Mouse (Mus musculus) liver, adult 2 months (tissue): ENCODE measurements at regions not wholly inside any gene's neighbourhood (a gene's known extent, or its start where the extent isn't known, plus 50 kb on each side); places are given as distances from the start of the nearest gene placed in this dataset.

Source experiments
- DNase-seq: peaks from one replicate; pipeline ENCODE4 v3.0.0-alpha.2; 2011; ENCODE audit warnings: low read depth, low spot score; ENCODE audit errors: extremely low read depth
- H3K27ac ChIP-seq: fragments of 200-500 bp; replicated peaks from 2 replicates; pipeline ENCODE4 v1.5.1; 2012; ENCODE audit warnings: low read depth, mild to moderate bottlenecking, control low read depth, inconsistent platforms, low read length; ENCODE audit not compliant: insufficient read depth
- H3K27me3 ChIP-seq: fragments of 200-500 bp; 2 replicates; pipeline ENCODE4 v1.6.1; 2012; ENCODE audit warnings: mild to moderate bottlenecking, moderate library complexity, low read length, inconsistent platforms; ENCODE audit not compliant: control insufficient read depth, insufficient read depth
- H3K36me3 ChIP-seq: fragments of 200-500 bp; 2 replicates; pipeline ENCODE4 v1.6.1; 2012; ENCODE audit warnings: low read length, inconsistent platforms; ENCODE audit not compliant: control insufficient read depth, insufficient read depth
- H3K4me1 ChIP-seq: fragments of 200-500 bp; 2 replicates; pipeline ENCODE4 v1.6.1; 2011; ENCODE audit warnings: low read length; ENCODE audit not compliant: control insufficient read depth, insufficient read depth
- H3K4me3 ChIP-seq: fragments of 200-500 bp; 2 replicates; pipeline ENCODE4 v1.5.1; 2011; ENCODE audit warnings: low read depth, mild to moderate bottlenecking, control low read depth, low read length, moderate library complexity; ENCODE audit not compliant: insufficient read depth
- H3K79me2 ChIP-seq: fragments of 200-500 bp; 2 replicates; pipeline ENCODE4 v1.6.1; 2012; ENCODE audit warnings: inconsistent platforms, mild to moderate bottlenecking, low read length, moderate library complexity; ENCODE audit not compliant: control insufficient read depth, insufficient read depth
- H3K9ac ChIP-seq: fragments of 200-500 bp; 2 replicates; pipeline ENCODE4 v1.6.1; 2012; ENCODE audit warnings: low read depth, mild to moderate bottlenecking, control low read depth, inconsistent platforms, low read length
- CTCF ChIP-seq: fragments of 200-500 bp; IDR thresholded peaks from 2 replicates; pipeline ENCODE4 v1.5.1; 2011; ENCODE audit warnings: low read depth, low read length, control low read depth
- POLR2A ChIP-seq: fragments of 200-500 bp; IDR thresholded peaks from 2 replicates; pipeline ENCODE4 v1.6.1; 2011; ENCODE audit warnings: low read length, control low read depth; ENCODE audit not compliant: insufficient read depth; ENCODE audit errors: extremely low read depth
- WGBS: fragments of 180-500 bp; shearing (Covaris S2); methylation state at CpG from one replicate; pipeline ENCODE4 v1.1.7; 2018; 5-methylcytosine and 5-hydroxymethylcytosine counted together

DNA sequence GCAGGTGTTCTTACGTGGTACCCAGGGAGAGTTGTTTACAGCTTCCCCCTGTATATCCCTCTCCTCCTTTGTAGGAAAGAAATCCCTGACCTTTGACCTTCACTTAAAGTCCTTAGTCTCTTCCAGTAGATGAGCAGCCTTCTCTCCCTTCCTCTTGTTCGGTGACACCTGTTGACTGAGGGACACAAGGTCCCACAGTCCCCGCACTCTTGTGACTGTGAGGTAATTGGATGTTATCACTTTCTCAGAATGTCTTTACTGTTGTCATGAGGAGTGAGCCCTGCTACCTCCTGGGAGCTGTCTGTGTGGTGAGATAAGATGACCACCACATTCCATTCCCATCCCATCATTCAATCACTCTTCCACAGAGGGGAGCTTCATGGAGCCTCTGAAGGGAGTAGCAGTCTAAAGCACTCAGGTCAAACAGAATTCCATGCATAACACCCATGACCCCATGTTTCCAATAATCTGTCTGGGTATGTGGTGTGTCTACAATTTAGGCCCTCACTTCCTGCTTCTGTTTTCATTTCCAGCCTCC, 218.8 kb upstream of the Serp2 start:
- 77% methylated on average over 3 of the region's 3 CpGs for WGBS
- H3K4me3 ChIP-seq = no peak overlapping the region
- no peaks in the 10 kb centered on the region for H3K36me3 ChIP-seq
- no peak for DNase-seq
- peaks cover 11% of the 10 kb centered on the region for H3K4me1 ChIP-seq
- H3K9ac ChIP-seq = no peak overlapping the region
- TF ChIP-seq CTCF (no peak), POLR2A (no peak)
- no peak overlapping the region for H3K27ac ChIP-seq
- no peaks in the 10 kb centered on the region for H3K27me3 ChIP-seq
- H3K79me2 ChIP-seq = no peaks in the 10 kb centered on the region

DNA sequence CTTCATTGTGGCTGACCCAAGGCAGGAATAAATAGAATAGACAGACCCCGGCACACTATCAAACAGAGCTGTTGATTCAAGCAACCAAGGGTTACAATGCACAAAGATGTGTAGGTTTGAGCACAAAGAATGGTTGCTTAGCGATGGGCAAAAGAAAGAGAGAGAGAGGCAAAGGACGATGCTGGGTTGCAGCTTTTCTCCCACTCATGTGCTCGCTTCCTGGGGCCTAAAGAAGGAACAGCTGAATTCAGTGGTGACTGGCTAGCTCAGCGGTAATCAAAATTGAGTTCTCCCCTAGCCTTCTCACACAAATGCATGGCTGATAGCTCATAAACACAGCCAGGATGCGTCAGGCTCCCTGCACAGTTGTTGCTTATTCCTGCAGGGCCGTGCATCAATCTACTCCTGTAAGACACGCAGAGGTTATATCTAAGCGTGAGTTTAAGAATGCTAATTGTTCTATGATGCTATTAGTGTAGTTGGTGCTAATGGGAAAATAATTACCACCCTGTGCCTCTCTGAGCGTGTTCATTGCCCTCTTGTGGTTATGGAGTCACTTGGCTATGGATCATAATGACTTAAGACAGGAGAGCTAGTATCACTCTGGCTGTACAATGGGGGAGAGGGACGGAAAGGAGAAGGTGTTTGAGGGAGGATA, 216.2 kb upstream of the Serp2 start:
- Histone ChIP-seq H3K79me2 (no peaks in the 10 kb centered on the region), H3K9ac (no peak overlapping the region), H3K36me3 (no peaks in the 10 kb centered on the region), H3K27me3 (no peaks in the 10 kb centered on the region), H3K4me1 (peaks cover 2% of the 10 kb centered on the region; the same call in 1 of the 2 replicates), H3K4me3 (no peak overlapping the region), H3K27ac (no peak overlapping the region)
- 93% methylated on average over 11 of the region's 11 CpGs for WGBS
- no peak for DNase-seq
- no peak for TF ChIP-seq POLR2A
- TF ChIP-seq CTCF = no peak

DNA sequence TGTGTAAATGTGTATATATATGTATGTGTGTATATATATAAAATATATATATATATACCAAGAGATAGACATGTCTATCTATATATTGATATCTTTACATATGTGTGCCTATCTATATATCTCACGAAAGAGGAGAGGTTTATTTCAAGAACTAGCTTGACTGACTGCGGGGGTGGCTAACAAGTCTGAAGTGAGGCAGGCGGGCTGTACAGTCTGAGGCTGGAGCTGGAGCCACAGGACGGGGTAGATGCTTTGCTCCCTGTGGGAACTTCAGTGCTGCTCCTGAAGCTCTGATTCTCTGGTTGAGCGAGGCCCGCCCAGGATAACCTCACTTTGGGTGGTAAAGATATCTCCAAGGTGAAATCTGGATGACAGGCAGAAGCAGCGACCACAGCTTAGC, 213.4 kb upstream of the Serp2 start:
- no peaks in the 10 kb centered on the region for H3K4me1 ChIP-seq
- TF ChIP-seq POLR2A = no peak
- no peak for TF ChIP-seq CTCF
- H3K9ac ChIP-seq = no peak overlapping the region
- no peaks in the 10 kb centered on the region for H3K27me3 ChIP-seq
- DNase-seq = no peak
- WGBS = 97% methylated on average over 7 of the region's 7 CpGs
- H3K4me3 ChIP-seq = no peak overlapping the region
- H3K27ac ChIP-seq = no peak overlapping the region
- no peaks in the 10 kb centered on the region for H3K79me2 ChIP-seq
- no peaks in the 10 kb centered on the region for H3K36me3 ChIP-seq

DNA sequence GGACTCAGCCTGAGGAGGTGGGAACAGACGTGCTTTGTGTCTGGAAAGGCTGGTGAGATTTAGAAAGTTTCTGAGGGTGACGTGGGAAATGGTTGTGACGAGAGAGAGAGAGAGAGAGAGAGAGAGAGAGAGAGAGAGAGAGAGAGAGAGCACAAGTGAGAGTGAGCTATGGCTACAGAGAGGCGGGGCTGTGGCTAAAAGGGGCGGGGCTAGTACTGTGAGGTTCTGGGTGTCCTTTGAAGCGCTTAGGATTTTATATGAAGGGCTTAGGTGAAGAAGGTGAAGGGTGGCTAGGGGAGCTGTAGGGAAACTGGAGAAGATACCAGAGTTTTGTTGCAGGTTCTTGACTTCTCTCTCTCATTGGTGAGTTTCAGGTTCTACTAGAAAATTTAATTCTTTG, 210.6 kb upstream of the Serp2 start:
- Histone ChIP-seq H3K4me3 (no peak overlapping the region), H3K27ac (no peak overlapping the region), H3K27me3 (no peaks in the 10 kb centered on the region), H3K4me1 (no peaks in the 10 kb centered on the region), H3K9ac (no peak overlapping the region), H3K79me2 (no peaks in the 10 kb centered on the region), H3K36me3 (no peaks in the 10 kb centered on the region)
- 80% methylated on average over 6 of the region's 6 CpGs for WGBS
- DNase-seq = no peak
- no peak for TF ChIP-seq CTCF
- no peak for TF ChIP-seq POLR2A

DNA sequence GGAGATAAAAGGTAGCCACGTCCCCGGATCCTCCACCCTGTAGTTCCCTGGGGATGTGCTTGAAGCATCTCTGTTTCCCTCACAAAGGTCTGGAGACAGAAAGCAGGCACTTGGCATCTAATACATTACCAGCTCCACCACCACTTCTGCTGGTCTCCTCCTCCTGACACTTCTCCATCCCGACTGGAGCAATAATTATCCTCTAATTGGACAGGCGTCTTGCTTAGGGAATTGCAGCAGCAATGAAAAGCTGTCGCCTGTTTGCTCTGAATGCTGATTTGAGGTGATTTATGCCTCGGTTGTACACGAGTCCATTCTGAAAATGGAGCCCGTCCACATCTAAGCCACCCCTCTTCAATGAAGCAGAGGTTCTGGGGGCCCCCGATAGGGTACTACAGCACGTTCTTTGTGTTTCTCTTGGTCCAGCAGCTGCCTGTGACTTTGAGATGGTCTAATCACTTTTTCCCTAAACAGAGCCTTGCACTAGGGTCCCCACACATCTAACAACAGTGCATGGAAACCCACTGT, 209.6 kb upstream of the Serp2 start:
- no peak overlapping the region for H3K4me3 ChIP-seq
- H3K27me3 ChIP-seq = no peaks in the 10 kb centered on the region
- no peaks in the 10 kb centered on the region for H3K36me3 ChIP-seq
- no peaks in the 10 kb centered on the region for H3K4me1 ChIP-seq
- H3K9ac ChIP-seq = no peak overlapping the region
- WGBS = 92% methylated on average over 10 of the region's 10 CpGs
- H3K79me2 ChIP-seq = no peaks in the 10 kb centered on the region
- no peak for DNase-seq
- no peak overlapping the region for H3K27ac ChIP-seq
- TF ChIP-seq POLR2A = no peak
- no peak for TF ChIP-seq CTCF

DNA sequence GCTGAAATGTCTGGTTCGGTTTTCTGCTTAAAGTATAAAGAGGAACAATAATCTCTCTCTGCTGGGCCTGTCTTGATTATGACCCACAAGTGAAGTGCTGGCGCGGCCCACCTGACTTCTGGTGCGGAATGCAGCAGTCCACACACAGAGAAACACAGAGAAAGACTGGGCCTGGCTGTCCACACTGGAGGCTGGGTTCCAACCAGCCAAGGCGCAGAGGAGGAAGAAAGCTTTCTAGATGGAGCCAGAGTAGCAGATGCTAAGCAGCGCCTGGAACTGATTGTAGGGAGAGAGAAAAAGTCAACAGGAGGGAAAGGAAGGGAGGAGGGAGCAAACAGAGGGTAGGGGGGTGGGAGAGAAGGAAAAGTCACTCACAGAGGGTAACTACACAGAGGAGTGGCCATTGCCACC, 208.4 kb upstream of the Serp2 start:
- no peak for TF ChIP-seq POLR2A
- no peak for TF ChIP-seq CTCF
- DNase-seq = no peak
- WGBS = 83% methylated on average over 6 of the region's 6 CpGs
- H3K27me3 ChIP-seq = no peaks in the 10 kb centered on the region
- H3K36me3 ChIP-seq = no peaks in the 10 kb centered on the region
- H3K79me2 ChIP-seq = no peaks in the 10 kb centered on the region
- no peaks in the 10 kb centered on the region for H3K4me1 ChIP-seq
- H3K4me3 ChIP-seq = no peak overlapping the region
- no peak overlapping the region for H3K9ac ChIP-seq
- no peak overlapping the region for H3K27ac ChIP-seq
